Mouse (Mus musculus): ENCODE results near the gene Xpnpep2. TPM values are rescaled to one million over a fixed set of nuclear protein-coding genes. Genes with fewer than 3 reads are reported as not detected.

The Xpnpep2 gene
- total RNA-seq, 2 experiments from 2014 or later, result 1.1 to 1.3 TPM

GRCm38 (mm10) chrX:48170368-48170767 lies 61.8 kb downstream of the Xpnpep2 start:
- no peak for DNase-seq

- no peak for DNase-seq
Measured at GRCm38 (mm10) chrX:48181844-48182243, 73.3 kb downstream of the Xpnpep2 start.

- no peak for DNase-seq
Measured at GRCm38 (mm10) chrX:48184703-48185102, 76.2 kb downstream of the Xpnpep2 start.

Other genes starting within 250 kb of the Xpnpep2 start
- gene Smarca1, start 215.8 kb upstream of the Xpnpep2 start, total RNA-seq (2021), result 10 to 100 TPM; 10.6 to 11.1 TPM
- gene Ocrl, start 196.3 kb upstream of the Xpnpep2 start, total RNA-seq (2021), result 10 to 100 TPM; 15.5 to 17.6 TPM
- 10 to 100 TPM; 41.9 to 43.9 TPM for gene Apln, start 73.9 kb upstream of the Xpnpep2 start, total RNA-seq (2021)
- gene Sash3, start 37.7 kb downstream of the Xpnpep2 start, total RNA-seq (2021), result 1 to 10 TPM in 1 of 2 experiments, under 1 TPM in 1; 0.52 to 1.1 TPM
- gene Zdhhc9, start 100.2 kb downstream of the Xpnpep2 start, total RNA-seq (2021), result 10 to 100 TPM; 26.7 to 30.8 TPM
- 10 to 100 TPM; 14.4 to 20.6 TPM for gene Utp14a, start 148.1 kb downstream of the Xpnpep2 start, total RNA-seq (2021)
- gene Bcorl1, start 232.6 kb downstream of the Xpnpep2 start, total RNA-seq (2021), result 10 to 100 TPM; 10.2 to 11.4 TPM